Mouse (Mus musculus) stomach, postnatal 0 days (tissue): ENCODE measurements around the gene Olfr1333. TPM values are rescaled to one million over a fixed set of nuclear protein-coding genes. Genes with fewer than 3 reads are reported as not detected.
"Not testable (repeated sequence)": the region's sequence is repeated elsewhere in the genome, so short reads cannot be mapped to it uniquely, and the experiment has no call there.

ENCODE experiments used
- ATAC-seq: fragments of 200-750 bp; cut with Nextera tagmentation; 2 replicates; pipeline ENCODE4 v1.8.0; 2017; ENCODE audit not compliant: low FRiP score, low TSS enrichment
- DNase-seq: peaks from one replicate; pipeline ENCODE4 v3.0.0-alpha.2; 2016; ENCODE audit warnings: low spot score
- H3K27ac ChIP-seq: fragments of 300-500 bp; sonication (generic); replicated peaks from 2 replicates; pipeline ENCODE4 v1.5.1; 2014; ENCODE audit warnings: mild to moderate bottlenecking, control low read depth
- H3K27me3 ChIP-seq: fragments of 300-500 bp; sonication (generic); 2 replicates; pipeline ENCODE4 v1.6.1; 2014; ENCODE audit warnings: low read length; ENCODE audit not compliant: control insufficient read depth, insufficient read depth
- H3K36me3 ChIP-seq: fragments of 300-500 bp; sonication (generic); 2 replicates; pipeline ENCODE4 v1.6.1; 2014; ENCODE audit warnings: low read length, mixed read lengths; ENCODE audit not compliant: control insufficient read depth, insufficient read depth
- H3K4me1 ChIP-seq: fragments of 300-500 bp; sonication (generic); replicated peaks from 2 replicates; pipeline ENCODE4 v1.6.1; 2014; ENCODE audit warnings: antibody characterized with exemption; ENCODE audit not compliant: control insufficient read depth, insufficient read depth
- H3K4me2 ChIP-seq: fragments of 300-500 bp; sonication (generic); replicated peaks from 2 replicates; pipeline ENCODE4 v1.6.1; 2014; ENCODE audit warnings: low read depth, mild to moderate bottlenecking, control low read depth, moderate library complexity
- H3K4me3 ChIP-seq: fragments of 300-500 bp; sonication (generic); 2 replicates; pipeline ENCODE4 v1.5.1; 2014; ENCODE audit warnings: low read depth, low read length, control low read depth
- H3K9ac ChIP-seq: fragments of 300-500 bp; sonication (generic); 2 replicates; pipeline ENCODE4 v1.6.1; 2014; ENCODE audit warnings: mild to moderate bottlenecking, low read length, control low read depth, mixed read lengths
- H3K9me3 ChIP-seq: fragments of 300-500 bp; sonication (generic); 2 replicates; pipeline ENCODE4 v1.6.1; 2016; ENCODE audit warnings: low read length; ENCODE audit not compliant: control insufficient read depth
- CTCF ChIP-seq: IDR thresholded peaks from 2 replicates; pipeline ENCODE4 v1.5.1; 2016; ENCODE audit warnings: antibody characterized with exemption, low read depth, mild to moderate bottlenecking, moderate library complexity
- EP300 ChIP-seq: optimal IDR thresholded peaks from 2 replicates; pipeline ENCODE3; 2016; ENCODE audit warnings: antibody characterized with exemption
- WGBS: fragments of 180-500 bp; shearing (Covaris S2); extraction: QIAGEN DNeasy Blood & Tissue Kit; methylation state at CpG from one replicate; pipeline ENCODE4 v1.1.7; 2014; 5-methylcytosine and 5-hydroxymethylcytosine counted together
- polyA plus RNA-seq: library from polyadenylated mRNA; unstranded; fragments of >200 nt; fragmentation: Nextera tagmentation; extraction: Ambion mirVana; gene quantifications from 2 replicates; pipeline ENCODE4 v1.2.1, GENCODE M21; 2015

Gene Olfr1333
- polyA plus RNA-seq, 1 experiment from 2014 or later, result not detected

DNA sequence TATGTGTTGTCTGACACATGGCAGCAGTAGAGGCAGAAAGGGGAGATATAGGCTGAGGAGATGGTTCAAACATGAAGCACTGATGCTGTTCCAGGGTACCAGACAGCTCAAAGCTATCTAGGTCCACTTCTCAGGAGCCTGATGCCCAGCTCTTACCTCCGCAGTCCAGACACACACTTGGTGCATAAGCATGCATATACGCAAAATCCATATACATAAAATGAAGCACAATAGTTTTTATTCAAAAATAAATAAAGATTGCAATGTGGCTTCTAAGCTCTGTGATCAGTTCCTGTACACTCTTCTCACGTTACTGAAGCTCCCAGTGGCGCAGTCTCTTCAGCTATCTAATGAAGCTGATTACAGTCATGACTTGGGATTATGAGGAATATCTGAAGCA is 26.2 kb downstream of the Olfr1333 start, which contains the start of gene Olfr1335:
TSS of gene Olfr1335 (minus strand) at position 101 of the 400 bp plus-strand sequence.
- Histone ChIP-seq H3K4me2 (no peak within 1 kb of the TSS), H3K27ac (no peak within 1 kb of the TSS), H3K4me1 (no peaks in the 10 kb centered on the region), H3K9ac (no peak within 1 kb of the TSS), H3K4me3 (no peak within 1 kb of the TSS), H3K9me3 (no peaks in the 10 kb centered on the region), H3K27me3 (no peaks in the 10 kb centered on the region), H3K36me3 (no peaks in the 10 kb centered on the region)
- no peak for ATAC-seq
- DNase-seq, result no peak
- 89% methylated on average over 4 of the region's 4 CpGs for WGBS
- no peak for TF ChIP-seq EP300
- TF ChIP-seq CTCF, result no peak

DNA sequence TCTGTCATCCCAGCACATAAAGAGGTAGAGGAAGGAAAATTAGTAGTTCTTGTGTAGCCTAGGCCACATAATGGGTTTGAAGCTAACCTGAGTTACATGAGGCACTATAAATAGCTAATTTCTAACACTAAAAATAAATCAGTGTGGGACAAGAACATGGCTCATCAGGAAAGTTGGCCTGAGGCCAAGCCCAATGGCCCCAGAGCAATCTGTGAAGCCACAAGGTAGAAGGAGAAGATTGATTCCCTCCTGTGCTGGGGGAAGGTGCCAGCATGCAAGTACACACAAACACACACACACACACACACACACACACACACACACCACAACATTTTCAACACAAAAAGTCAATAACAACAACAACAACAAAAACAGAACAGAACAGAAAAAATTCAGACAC is 43.3 kb downstream of the Olfr1333 start:
- not testable (repeated sequence) for H3K9me3 ChIP-seq, ATAC-seq, H3K4me2 ChIP-seq, H3K4me3 ChIP-seq, H3K27me3 ChIP-seq, H3K9ac ChIP-seq, H3K36me3 ChIP-seq, H3K27ac ChIP-seq, H3K4me1 ChIP-seq, DNase-seq

DNA sequence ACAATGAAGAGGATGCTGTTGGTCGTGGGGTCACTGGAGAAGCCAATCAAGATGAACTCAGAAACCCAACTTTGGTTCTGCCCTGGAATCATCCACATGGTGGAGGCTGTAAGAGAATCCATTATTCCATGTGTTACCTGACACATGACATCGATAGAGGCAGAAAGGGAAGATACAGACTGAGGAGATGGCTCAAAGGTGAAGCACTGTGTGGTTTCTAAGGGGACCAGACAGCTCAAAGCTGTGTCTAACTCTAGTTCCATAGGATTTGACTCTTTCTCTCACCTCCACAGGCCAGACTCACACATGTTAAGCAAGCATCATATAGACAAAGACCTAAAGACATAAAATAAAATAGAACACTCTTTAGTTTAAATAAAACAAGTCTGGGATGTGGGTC is 53.6 kb downstream of the Olfr1333 start, which contains the start of gene Olfr1337:
TSS of gene Olfr1337 (minus strand) at position 101 of the 400 bp plus-strand sequence.
- Histone ChIP-seq H3K36me3 (no peaks in the 10 kb centered on the region), H3K27me3 (no peaks in the 10 kb centered on the region), H3K4me2 (no peak within 1 kb of the TSS), H3K4me1 (no peaks in the 10 kb centered on the region), H3K27ac (no peak within 1 kb of the TSS), H3K4me3 (no peak within 1 kb of the TSS), H3K9me3 (no peaks in the 10 kb centered on the region), H3K9ac (no peak within 1 kb of the TSS)
- ATAC-seq (no peak), DNase-seq (no peak)
- WGBS, result 86% methylated on average over 2 of the region's 2 CpGs
- TF ChIP-seq EP300 (no peak), CTCF (no peak)

Other genes starting within 250 kb of the Olfr1333 start
- gene Cfap57, start 215.5 kb downstream of the Olfr1333 start, polyA plus RNA-seq, result 1.2 and 1.3 TPM in 2 replicates
- gene Ebna1bp2, start 215.5 kb downstream of the Olfr1333 start, polyA plus RNA-seq, result 90.4 and 94.5 TPM in 2 replicates
- gene Olfr62, start 177.3 kb downstream of the Olfr1333 start, polyA plus RNA-seq, result not detected in 2 replicates
- not detected in 2 replicates for gene Olfr1342, start 143.5 kb downstream of the Olfr1333 start, polyA plus RNA-seq
- gene Olfr1341, start 132.8 kb downstream of the Olfr1333 start, polyA plus RNA-seq, result not detected in 2 replicates
- gene Olfr1340, start 116.1 kb downstream of the Olfr1333 start, polyA plus RNA-seq, result not detected in 2 replicates
- gene Olfr1339, start 104.1 kb downstream of the Olfr1333 start, polyA plus RNA-seq, result not detected in 2 replicates
- gene Olfr1338, start 77.5 kb downstream of the Olfr1333 start, polyA plus RNA-seq, result not detected in 2 replicates
- gene Olfr1337, start 53.7 kb downstream of the Olfr1333 start, polyA plus RNA-seq, result not detected in 2 replicates
- gene Olfr1335, start 26.3 kb downstream of the Olfr1333 start, polyA plus RNA-seq, result not detected in 2 replicates
- not detected in 2 replicates for gene Olfr1331, start 28.4 kb upstream of the Olfr1333 start, polyA plus RNA-seq
- gene Olfr1330, start 52.3 kb upstream of the Olfr1333 start, polyA plus RNA-seq, result 0.02 TPM in 1 of 2 replicates, not detected in the other
- not detected in 2 replicates for gene Olfr1329, start 81.2 kb upstream of the Olfr1333 start, polyA plus RNA-seq
- not detected in 2 replicates for gene Olfr1328, start 102.3 kb upstream of the Olfr1333 start, polyA plus RNA-seq
- 0.08 and 0.27 TPM in 2 replicates for gene Lao1, start 125.3 kb upstream of the Olfr1333 start, polyA plus RNA-seq